Mouse (Mus musculus): Measurements from ENCODE around the gene Gper1. TPM values are rescaled to one million over a fixed set of nuclear protein-coding genes. Genes with fewer than 3 reads are reported as not detected.
"Not testable (repeated sequence)": the region's sequence is repeated elsewhere in the genome, so short reads cannot be mapped to it uniquely, and the experiment has no call there.

Gene Gper1
- polyA plus RNA-seq, 1 experiment, result 2.7 TPM

GRCm38 (mm10) chr5:139389676-139390061 is 33.3 kb upstream of the Gper1 start:
- WGBS, result 10% methylated on average over 6 of the region's 6 CpGs
- TF ChIP-seq POLR2A (IDR thresholded peaks at IDR 0.05; ENCODE audit: borderline replicate concordance, extremely low read depth, low read depth, low read length) (peak; percentile 77; the same call in 1 of the 2 replicates), CTCF (IDR thresholded peaks at IDR 0.05; ENCODE audit: insufficient read depth, low read length) (no peak)
- peak overlapping the region; percentile 45 for H3K4me3 ChIP-seq (replicated peaks; ENCODE audit: extremely low read depth, low read depth, low read length)
- H3K4me1 ChIP-seq (ENCODE audit: control insufficient read depth, insufficient read depth, low read length), result peaks cover 59% of the 10 kb centered on the region
- peak; percentile 75 for DNase-seq

- 66% methylated on average over 5 of the region's 5 CpGs for WGBS
- DNase-seq; H3K4me3 ChIP-seq (replicated peaks; ENCODE audit: extremely low read depth, low read depth, low read length): not testable (repeated sequence)
- H3K4me1 ChIP-seq (ENCODE audit: control insufficient read depth, insufficient read depth, low read length), result peaks cover 51% of the 10 kb centered on the region
Observed at GRCm38 (mm10) chr5:139390324-139391119, 32.4 kb upstream of the Gper1 start.

GRCm38 (mm10) chr5:139391309-139391990 is 31.5 kb upstream of the Gper1 start:
- WGBS, result 47% methylated on average over 11 of the region's 11 CpGs
- no peak for DNase-seq
- peak; percentile 10; the same call in 1 of the 2 replicates for TF ChIP-seq POLR2A (IDR thresholded peaks at IDR 0.05; ENCODE audit: borderline replicate concordance, extremely low read depth, low read depth, low read length)
- TF ChIP-seq CTCF (IDR thresholded peaks at IDR 0.05; ENCODE audit: insufficient read depth, low read length), result no peak
- H3K4me1 ChIP-seq (ENCODE audit: control insufficient read depth, insufficient read depth, low read length), result peaks cover 42% of the 10 kb centered on the region
- H3K4me3 ChIP-seq (replicated peaks; ENCODE audit: extremely low read depth, low read depth, low read length), result no peak overlapping the region

- no peak for TF ChIP-seq CTCF (IDR thresholded peaks at IDR 0.05; ENCODE audit: insufficient read depth, low read length)
- no peak for TF ChIP-seq POLR2A (IDR thresholded peaks at IDR 0.05; ENCODE audit: borderline replicate concordance, extremely low read depth, low read depth, low read length)
- WGBS, result 86% methylated on average over 37 of the region's 37 CpGs
- DNase-seq, result no peak
- Histone ChIP-seq H3K4me3 (replicated peaks; ENCODE audit: extremely low read depth, low read depth, low read length) (no peak overlapping the region), H3K4me1 (ENCODE audit: control insufficient read depth, insufficient read depth, low read length) (peaks cover 37% of the 10 kb centered on the region)
Observed at GRCm38 (mm10) chr5:139392219-139393196, 30.4 kb upstream of the Gper1 start.

- no peak for TF ChIP-seq POLR2A (IDR thresholded peaks at IDR 0.05; ENCODE audit: borderline replicate concordance, extremely low read depth, low read depth, low read length)
- TF ChIP-seq CTCF (IDR thresholded peaks at IDR 0.05; ENCODE audit: insufficient read depth, low read length), result no peak
- 91% methylated on average over 16 of the region's 16 CpGs for WGBS
- DNase-seq, result no peak
- Histone ChIP-seq H3K4me1 (ENCODE audit: control insufficient read depth, insufficient read depth, low read length) (peaks cover 37% of the 10 kb centered on the region), H3K4me3 (replicated peaks; ENCODE audit: extremely low read depth, low read depth, low read length) (no peak overlapping the region)
Observed at GRCm38 (mm10) chr5:139393197-139393588, 29.8 kb upstream of the Gper1 start.

GRCm38 (mm10) chr5:139394399-139394798 is 28.6 kb upstream of the Gper1 start:
- no peak for DNase-seq
- no peak for TF ChIP-seq POLR2A (IDR thresholded peaks at IDR 0.05; ENCODE audit: borderline replicate concordance, extremely low read depth, low read depth, low read length)
- 75% methylated on average over 7 of the region's 7 CpGs for WGBS
- peaks cover 31% of the 10 kb centered on the region for H3K4me1 ChIP-seq (ENCODE audit: control insufficient read depth, insufficient read depth, low read length)
- no peak overlapping the region for H3K4me3 ChIP-seq (replicated peaks; ENCODE audit: extremely low read depth, low read depth, low read length)

- 85% methylated on average over 4 of the region's 4 CpGs for WGBS
- no peak for TF ChIP-seq POLR2A (IDR thresholded peaks at IDR 0.05; ENCODE audit: borderline replicate concordance, extremely low read depth, low read depth, low read length)
- no peak for TF ChIP-seq CTCF (IDR thresholded peaks at IDR 0.05; ENCODE audit: insufficient read depth, low read length)
- no peak for DNase-seq
- Histone ChIP-seq H3K4me1 (ENCODE audit: control insufficient read depth, insufficient read depth, low read length) (peaks cover 25% of the 10 kb centered on the region), H3K4me3 (replicated peaks; ENCODE audit: extremely low read depth, low read depth, low read length) (no peak overlapping the region)
Observed at GRCm38 (mm10) chr5:139395528-139395927, 27.4 kb upstream of the Gper1 start.

GRCm38 (mm10) chr5:139397359-139397916 is 25.5 kb upstream of the Gper1 start:
- no peak for DNase-seq
- TF ChIP-seq CTCF (IDR thresholded peaks at IDR 0.05; ENCODE audit: insufficient read depth, low read length) (no peak), POLR2A (IDR thresholded peaks at IDR 0.05; ENCODE audit: borderline replicate concordance, extremely low read depth, low read depth, low read length) (no peak)
- 79% methylated on average over 4 of the region's 4 CpGs for WGBS
- no peak overlapping the region for H3K4me3 ChIP-seq (replicated peaks; ENCODE audit: extremely low read depth, low read depth, low read length)
- H3K4me1 ChIP-seq (ENCODE audit: control insufficient read depth, insufficient read depth, low read length), result peaks cover 14% of the 10 kb centered on the region

Measured in lung, adult 2 months (tissue).